Mouse (Mus musculus): Measurements from ENCODE around the gene Klc4. TPM values are rescaled to one million over a fixed set of nuclear protein-coding genes. Genes with fewer than 3 reads are reported as not detected.

Gene Klc4
- polyA plus RNA-seq, 1 experiment from 2014 or later: 20.2 TPM

DNA sequence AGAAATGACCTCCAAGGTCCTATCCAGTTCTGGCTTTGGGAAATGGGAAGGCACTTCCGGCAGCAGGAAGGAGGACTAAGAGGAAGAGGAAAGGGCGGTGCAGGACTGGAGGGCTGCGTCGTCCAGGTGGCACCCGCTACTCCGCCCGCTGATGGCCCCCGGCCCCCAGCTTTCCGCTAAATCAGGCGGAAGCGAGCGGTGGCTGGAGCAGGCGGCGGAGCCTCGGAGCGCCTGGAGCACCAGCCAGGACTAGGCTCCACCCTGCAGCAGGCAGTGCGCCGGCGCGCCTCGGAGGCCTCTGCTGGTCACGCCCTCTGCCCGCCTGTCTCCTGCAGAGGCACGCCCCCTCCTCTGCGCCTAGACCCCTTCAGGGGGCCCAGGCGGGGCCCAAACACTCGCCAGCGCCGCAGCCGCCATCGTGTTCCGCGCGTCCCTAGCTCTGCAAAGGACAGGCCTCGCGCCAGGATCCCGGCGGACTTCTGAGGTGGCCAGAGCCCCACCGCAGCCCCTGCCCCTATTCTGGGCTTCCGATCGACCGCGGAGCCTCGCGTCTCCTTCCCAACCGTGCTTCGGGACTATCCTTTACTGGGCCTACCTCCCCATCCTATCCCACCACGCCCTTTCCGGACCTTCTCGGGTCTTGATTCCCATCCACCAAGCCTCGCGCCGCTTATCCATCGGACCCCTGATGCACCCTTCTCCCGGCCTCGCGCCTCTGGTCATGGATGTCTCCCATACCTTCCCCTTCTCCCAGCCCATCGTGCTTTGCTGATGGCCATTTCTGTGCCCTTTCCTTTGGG lies 4.6 kb upstream of the Klc4 start, which contains the start of gene Cul7:
Gene Cul7, plus strand, starts transcription at position 106 of the 800 bp plus-strand sequence.
- Histone ChIP-seq H3K27me3 (no peaks in the 10 kb centered on the region), H3K4me3 (peak within 1 kb of the TSS; percentile 82), H3K36me3 (peaks cover 36% of the 10 kb centered on the region), H3K9ac (peak within 1 kb of the TSS; percentile 91), H3K4me1 (replicated peaks) (peaks cover 50% of the 10 kb centered on the region), H3K9me3 (replicated peaks) (no peaks in the 10 kb centered on the region), H3K4me2 (peak within 1 kb of the TSS; percentile 92), H3K27ac (peak within 1 kb of the TSS; percentile 99)
- WGBS: under 1% methylated on average over 57 of the region's 58 CpGs
- ATAC-seq (replicated peaks; ENCODE audit: insufficient number of reproducible peaks, insufficient read depth, low FRiP score, low read depth): peak; percentile 94

DNA sequence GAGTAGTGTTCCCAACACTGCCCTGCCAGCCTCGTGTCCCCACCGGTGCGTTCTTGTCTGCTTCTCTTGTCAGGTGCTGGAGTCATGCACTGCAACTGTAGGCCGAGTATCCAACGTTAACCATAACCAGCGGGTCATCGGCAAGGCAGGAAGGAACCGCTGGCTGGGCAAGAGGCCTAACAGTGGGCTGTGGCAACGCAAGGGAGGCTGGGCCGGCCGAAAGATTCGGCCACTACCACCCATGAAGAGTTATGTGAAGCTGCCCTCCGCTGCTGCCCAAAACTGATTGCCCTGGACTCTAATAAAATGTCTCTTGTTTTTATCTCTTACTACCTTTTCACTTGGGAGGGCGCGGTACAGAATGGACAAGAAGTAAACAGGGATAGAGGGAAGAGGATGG lies 4.0 kb upstream of the Klc4 start:
- Histone ChIP-seq H3K36me3 (peaks cover 32% of the 10 kb centered on the region), H3K4me2 (peak overlapping the region; percentile 92), H3K4me1 (replicated peaks) (peaks cover 52% of the 10 kb centered on the region), H3K27me3 (no peaks in the 10 kb centered on the region), H3K9me3 (replicated peaks) (no peaks in the 10 kb centered on the region), H3K27ac (peak overlapping the region; percentile 99), H3K4me3 (peak overlapping the region; percentile 82), H3K9ac (peak overlapping the region; percentile 91)
- 29% methylated on average over 15 of the region's 15 CpGs for WGBS
- no peak for ATAC-seq (replicated peaks; ENCODE audit: insufficient number of reproducible peaks, insufficient read depth, low FRiP score, low read depth)

DNA sequence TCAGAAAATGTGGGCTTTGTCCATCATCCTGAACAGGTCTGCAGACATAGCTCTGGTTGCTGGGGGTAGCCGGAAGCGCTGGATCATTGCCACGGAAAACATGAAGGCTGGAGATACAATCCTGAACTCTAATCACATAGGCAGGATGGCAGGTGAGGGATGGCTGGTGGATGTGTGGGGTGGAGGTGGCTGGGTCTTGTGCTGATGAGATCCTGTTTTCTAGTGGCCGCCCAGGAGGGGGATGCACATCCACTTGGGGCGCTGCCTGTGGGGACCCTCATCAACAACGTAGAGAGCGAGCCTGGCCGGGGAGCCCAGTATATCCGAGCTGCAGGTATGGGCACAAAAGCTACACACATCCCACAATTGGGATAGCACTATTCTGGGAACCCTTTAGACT lies 2.6 kb upstream of the Klc4 start:
- Histone ChIP-seq H3K36me3 (peaks cover 18% of the 10 kb centered on the region), H3K4me3 (no peak overlapping the region), H3K4me1 (replicated peaks) (peaks cover 56% of the 10 kb centered on the region), H3K27ac (no peak overlapping the region), H3K9me3 (replicated peaks) (no peaks in the 10 kb centered on the region), H3K27me3 (no peaks in the 10 kb centered on the region), H3K9ac (no peak overlapping the region), H3K4me2 (no peak overlapping the region)
- no peak for ATAC-seq (replicated peaks; ENCODE audit: insufficient number of reproducible peaks, insufficient read depth, low FRiP score, low read depth)
- WGBS: 88% methylated on average over 9 of the region's 9 CpGs

DNA sequence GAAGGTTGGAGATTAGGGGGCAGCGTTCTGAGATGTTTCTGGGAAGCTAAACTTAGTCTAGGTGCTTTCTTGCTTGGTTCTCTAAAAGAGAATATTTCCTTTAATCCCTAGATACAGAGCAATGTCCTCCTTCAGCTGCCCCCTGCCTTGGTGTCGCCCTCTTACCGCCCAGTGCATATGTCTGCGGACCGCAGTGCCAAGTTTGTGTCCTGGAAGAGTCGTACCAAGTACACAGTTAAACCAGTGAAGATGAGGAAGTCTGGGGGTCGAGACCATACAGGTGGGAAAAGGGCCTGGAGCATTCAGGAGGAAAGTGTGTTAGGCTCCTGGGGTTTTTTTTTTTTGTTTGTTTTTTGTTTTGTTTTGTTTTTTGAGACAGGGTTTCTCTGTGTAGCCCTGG lies 1.5 kb upstream of the Klc4 start:
- 90% methylated on average over 7 of the region's 7 CpGs for WGBS
- H3K4me2 ChIP-seq: no peak overlapping the region; the same call in 1 of the 2 replicates
- H3K36me3 ChIP-seq: peaks cover 9% of the 10 kb centered on the region; the same call in 1 of the 2 replicates
- H3K4me3 ChIP-seq: peak overlapping the region; percentile 79
- no peak overlapping the region for H3K27ac ChIP-seq
- peaks cover 45% of the 10 kb centered on the region for H3K4me1 ChIP-seq (replicated peaks)
- no peak for ATAC-seq (replicated peaks; ENCODE audit: insufficient number of reproducible peaks, insufficient read depth, low FRiP score, low read depth)
- no peaks in the 10 kb centered on the region for H3K9me3 ChIP-seq (replicated peaks)
- 0 out of 2 replicates have a peak overlapping the region, but pooled peaks have one; percentile 83 for H3K9ac ChIP-seq
- H3K27me3 ChIP-seq: no peaks in the 10 kb centered on the region

DNA sequence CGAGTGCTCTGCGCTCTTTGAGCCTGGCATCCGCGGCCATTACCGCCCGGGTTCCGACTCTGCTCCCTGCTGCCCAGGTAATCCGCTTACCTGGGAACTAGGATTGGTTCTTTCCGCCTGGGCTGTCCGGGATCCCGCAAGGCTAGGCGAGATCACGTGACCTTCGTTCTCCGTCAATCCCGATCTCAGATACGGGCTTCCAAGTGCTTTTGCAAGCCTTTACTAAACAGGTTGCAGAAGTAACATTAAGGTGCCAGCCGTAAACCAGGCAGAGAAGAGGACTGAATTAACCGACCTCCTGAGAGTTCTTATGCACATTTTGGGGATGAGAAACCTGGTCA lies 470 bp upstream of the Klc4 start:
- Histone ChIP-seq H3K36me3 (peaks cover 18% of the 10 kb centered on the region; the same call in 1 of the 2 replicates), H3K4me2 (peak overlapping the region; percentile 69), H3K4me3 (peak overlapping the region; percentile 79), H3K9me3 (replicated peaks) (no peaks in the 10 kb centered on the region), H3K4me1 (replicated peaks) (peaks cover 35% of the 10 kb centered on the region), H3K9ac (peak overlapping the region; percentile 83), H3K27me3 (no peaks in the 10 kb centered on the region), H3K27ac (peak overlapping the region; percentile 86)
- ATAC-seq (replicated peaks; ENCODE audit: insufficient number of reproducible peaks, insufficient read depth, low FRiP score, low read depth): no peak; the same call in none of the 2 replicates
- under 1% methylated on average over 19 of the region's 19 CpGs for WGBS

DNA sequence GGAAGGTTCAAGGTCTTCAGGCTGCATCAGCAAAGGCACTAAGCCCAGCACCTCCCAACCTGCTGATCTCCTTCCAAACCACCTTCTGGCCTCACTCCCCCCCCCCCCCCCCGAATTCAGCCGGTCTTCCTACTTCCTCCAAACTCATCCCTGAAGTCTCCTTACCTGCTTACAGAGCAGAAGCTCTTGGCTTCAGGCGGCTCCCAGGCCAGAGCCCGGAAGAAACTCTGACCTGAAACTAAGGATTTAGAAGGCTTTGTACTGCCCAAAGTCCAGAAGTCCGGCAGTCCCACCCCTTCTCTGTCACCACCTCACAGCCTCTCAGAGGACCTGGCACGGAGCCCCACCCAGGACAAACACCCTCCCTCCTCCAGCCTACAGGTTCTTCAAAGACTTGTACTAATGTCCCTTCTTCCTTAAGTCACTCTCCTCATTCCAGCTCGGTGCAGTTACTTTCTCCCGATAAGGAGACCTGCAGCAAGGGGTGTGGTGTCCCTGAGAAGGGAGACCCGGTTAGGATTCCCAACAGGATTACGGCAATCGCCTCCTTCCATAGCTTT lies 826 bp downstream of the Klc4 start:
- WGBS: 7% methylated on average over 11 of the region's 11 CpGs
- Histone ChIP-seq H3K27ac (peak overlapping the region; percentile 77), H3K27me3 (no peaks in the 10 kb centered on the region), H3K4me2 (peak overlapping the region; percentile 80), H3K9me3 (replicated peaks) (no peaks in the 10 kb centered on the region), H3K4me1 (replicated peaks) (peaks cover 29% of the 10 kb centered on the region), H3K9ac (peak overlapping the region; percentile 72), H3K36me3 (peaks cover 31% of the 10 kb centered on the region), H3K4me3 (peak overlapping the region; percentile 79)
- no peak for ATAC-seq (replicated peaks; ENCODE audit: insufficient number of reproducible peaks, insufficient read depth, low FRiP score, low read depth)

DNA sequence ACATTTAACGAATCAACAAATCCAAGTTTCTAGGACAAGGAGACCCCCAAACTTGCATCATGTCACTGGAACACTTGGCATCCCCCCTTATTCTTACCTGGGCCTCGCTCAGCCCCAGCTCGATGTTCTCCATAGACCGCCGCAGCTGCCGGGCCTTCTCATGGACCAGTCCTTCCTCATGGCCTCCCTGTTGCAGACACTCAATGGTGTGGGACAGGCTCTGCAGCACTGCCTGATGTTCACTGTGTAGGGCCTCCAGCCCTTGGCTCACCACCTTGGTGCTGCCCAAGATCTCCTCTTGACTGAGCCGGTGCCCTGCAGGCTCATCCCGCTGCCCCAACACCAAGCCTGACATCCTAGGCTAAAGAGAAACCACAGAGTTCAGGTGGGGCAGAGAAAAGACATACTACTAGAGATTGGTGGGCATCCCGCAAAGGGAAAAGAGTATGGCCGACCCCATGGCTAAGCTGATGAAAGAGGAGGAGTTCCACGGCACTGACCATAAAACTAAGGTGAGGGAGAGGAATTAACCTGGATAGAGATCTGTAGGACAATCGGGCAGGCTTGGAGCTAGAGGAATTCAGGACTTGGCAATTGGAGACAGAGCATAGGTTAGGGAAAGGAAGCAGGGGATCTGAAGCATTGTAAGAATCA lies 1.5 kb downstream of the Klc4 start:
- H3K4me2 ChIP-seq: peak overlapping the region; percentile 80
- 0 out of 2 replicates have a peak overlapping the region, but pooled peaks have one; percentile 72 for H3K9ac ChIP-seq
- peak overlapping the region; percentile 79 for H3K4me3 ChIP-seq
- no peaks in the 10 kb centered on the region for H3K9me3 ChIP-seq (replicated peaks)
- H3K36me3 ChIP-seq: peaks cover 38% of the 10 kb centered on the region
- no peak for ATAC-seq (replicated peaks; ENCODE audit: insufficient number of reproducible peaks, insufficient read depth, low FRiP score, low read depth)
- no peaks in the 10 kb centered on the region for H3K27me3 ChIP-seq
- WGBS: 88% methylated on average over 12 of the region's 12 CpGs
- H3K4me1 ChIP-seq (replicated peaks): peaks cover 23% of the 10 kb centered on the region
- no peak overlapping the region for H3K27ac ChIP-seq

DNA sequence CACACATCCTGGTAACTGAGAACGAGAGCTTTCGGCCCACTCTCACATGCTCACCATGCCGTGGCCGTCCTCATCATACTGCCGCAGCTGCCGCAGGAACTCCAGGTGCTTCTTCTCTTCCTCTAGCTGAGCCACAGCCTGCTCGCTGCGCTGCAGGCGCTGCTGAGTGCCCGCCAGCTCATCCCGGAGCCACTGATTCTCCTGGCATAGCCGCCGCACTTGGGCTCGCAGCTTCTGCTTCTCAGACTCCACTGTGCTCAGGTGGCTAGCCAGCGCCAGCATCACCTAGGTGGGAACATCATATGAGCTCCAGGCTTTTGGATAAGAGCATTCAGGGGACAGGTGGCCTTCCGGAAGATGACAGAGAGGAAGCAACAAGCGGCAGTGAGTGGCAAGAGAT lies 3.8 kb downstream of the Klc4 start:
- no peak overlapping the region for H3K4me3 ChIP-seq
- peaks cover 22% of the 10 kb centered on the region for H3K4me1 ChIP-seq (replicated peaks)
- no peak overlapping the region for H3K9ac ChIP-seq
- no peak overlapping the region for H3K27ac ChIP-seq
- H3K4me2 ChIP-seq: no peak overlapping the region
- WGBS: 90% methylated on average over 17 of the region's 17 CpGs
- no peaks in the 10 kb centered on the region for H3K27me3 ChIP-seq
- peaks cover 31% of the 10 kb centered on the region for H3K36me3 ChIP-seq
- no peaks in the 10 kb centered on the region for H3K9me3 ChIP-seq (replicated peaks)
- no peak for ATAC-seq (replicated peaks; ENCODE audit: insufficient number of reproducible peaks, insufficient read depth, low FRiP score, low read depth)

DNA sequence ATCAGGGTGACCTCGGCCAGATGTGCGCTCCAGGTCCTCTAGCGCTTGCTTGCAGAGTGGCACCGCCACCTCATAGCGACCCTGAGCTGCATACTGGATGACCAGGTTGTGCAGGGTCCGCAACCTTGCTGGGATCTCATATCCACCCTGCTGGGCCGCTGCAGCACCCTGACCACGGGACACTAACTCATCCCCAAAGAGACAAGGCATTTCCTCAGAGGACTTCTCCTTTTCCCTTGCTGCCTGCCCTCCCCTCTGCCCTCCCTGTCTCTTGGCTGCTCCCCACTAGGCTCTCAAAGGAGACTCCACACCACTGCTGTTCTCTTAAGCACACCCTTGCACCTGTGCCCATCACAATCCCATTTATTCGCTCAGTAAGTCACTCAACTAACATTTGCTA lies 5.9 kb downstream of the Klc4 start:
- Histone ChIP-seq H3K27me3 (no peaks in the 10 kb centered on the region), H3K9me3 (replicated peaks) (no peaks in the 10 kb centered on the region), H3K4me1 (replicated peaks) (peaks cover 17% of the 10 kb centered on the region), H3K4me2 (no peak overlapping the region), H3K36me3 (peaks cover 31% of the 10 kb centered on the region), H3K4me3 (no peak overlapping the region), H3K9ac (no peak overlapping the region), H3K27ac (no peak overlapping the region)
- ATAC-seq (replicated peaks; ENCODE audit: insufficient number of reproducible peaks, insufficient read depth, low FRiP score, low read depth): no peak
- WGBS: 83% methylated on average over 7 of the region's 9 CpGs

DNA sequence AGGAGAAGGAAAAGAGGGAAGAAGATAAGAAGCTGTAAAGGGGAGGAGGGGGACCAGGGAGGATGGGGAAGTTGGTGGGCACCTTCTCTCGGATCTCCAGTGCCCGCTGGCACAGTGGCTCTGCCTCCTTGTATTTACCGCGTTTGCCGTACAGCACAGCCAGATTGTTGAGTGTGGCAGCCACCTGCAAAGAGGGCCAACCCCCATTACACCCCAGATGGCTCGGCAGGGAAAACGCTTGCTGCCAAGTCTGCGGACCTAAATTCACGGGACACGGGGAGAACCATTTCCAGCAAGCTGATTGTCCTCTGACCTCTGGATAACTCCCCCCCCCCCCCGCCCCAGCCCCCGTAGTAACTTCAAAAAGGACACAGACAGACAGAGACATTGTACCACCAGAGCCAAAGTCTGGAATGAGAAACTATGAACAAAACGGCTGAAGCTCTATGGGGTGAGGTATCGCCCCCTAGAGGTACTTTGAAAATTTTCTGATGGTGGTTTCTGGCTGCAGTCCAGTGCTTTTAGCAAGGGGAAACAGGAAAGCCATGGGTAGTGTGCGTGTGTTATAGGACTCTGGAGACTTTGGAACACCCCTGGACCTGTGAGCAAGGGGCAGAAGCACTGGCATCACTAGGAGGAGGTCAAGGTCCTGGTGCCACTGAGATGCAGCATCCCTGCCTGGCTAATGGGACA lies 8.8 kb downstream of the Klc4 start:
- Histone ChIP-seq H3K4me3 (no peak overlapping the region; the same call in 1 of the 2 replicates), H3K4me2 (peak overlapping the region; percentile 50), H3K27me3 (no peaks in the 10 kb centered on the region), H3K9me3 (replicated peaks) (no peaks in the 10 kb centered on the region), H3K4me1 (replicated peaks) (peaks cover 8% of the 10 kb centered on the region), H3K27ac (0 out of 2 replicates have a peak overlapping the region, but pooled peaks have one; percentile 2), H3K36me3 (peaks cover 32% of the 10 kb centered on the region), H3K9ac (no peak overlapping the region)
- no peak for ATAC-seq (replicated peaks; ENCODE audit: insufficient number of reproducible peaks, insufficient read depth, low FRiP score, low read depth)
- 18% methylated on average over 15 of the region's 15 CpGs for WGBS

Measured in heart, embryonic 15.5 days (tissue).